Mouse (Mus musculus) small intestine, adult 2 months (tissue): ENCODE results near the gene Spata48.

ENCODE experiments used
- CTCF ChIP-seq: fragments of 200-500 bp; IDR thresholded peaks from 2 replicates; pipeline ENCODE4 v1.5.1; 2012; ENCODE audit warnings: low read depth, mild to moderate bottlenecking, control low read depth, inconsistent platforms, low read length, moderate library complexity, mixed read lengths; ENCODE audit not compliant: insufficient replicate concordance, insufficient read length; ENCODE audit errors: extremely low read depth
- POLR2A ChIP-seq: fragments of 200-500 bp; IDR thresholded peaks from 2 replicates; pipeline ENCODE4 v1.6.1; 2012; ENCODE audit warnings: low read depth, mild to moderate bottlenecking, control low read depth, inconsistent platforms, low read length, moderate library complexity

- TF ChIP-seq CTCF (no peak), POLR2A (no peak)
Observed at GRCm38 (mm10) chr11:11559099-11559686, 97.3 kb downstream of the Spata48 start.
